Mouse (Mus musculus) G1E (cell line): ENCODE measurements around the gene Fxyd5. TPM values are rescaled to one million over a fixed set of nuclear protein-coding genes. Genes with fewer than 3 reads are reported as not detected.

Experiments
- ATAC-seq: 2 replicates; pipeline ENCODE4 v1.8.0; 2016; ENCODE audit warnings: mild to moderate bottlenecking; ENCODE audit not compliant: insufficient number of reproducible peaks, poor library complexity, low FRiP score, severe bottlenecking; ENCODE audit errors: extremely low read depth
- DNase-seq: peaks from one replicate; pipeline ENCODE4 v3.0.0; 2012; ENCODE audit warnings: low spot score
- H3K27me3 ChIP-seq: 2 replicates; pipeline ENCODE4 v1.6.1; 2012; ENCODE audit warnings: mild to moderate bottlenecking, low read length, inconsistent platforms; ENCODE audit not compliant: insufficient read depth
- H3K36me3 ChIP-seq: replicated peaks from 2 replicates; pipeline ENCODE3; 2012; ENCODE audit warnings: mild to moderate bottlenecking, inconsistent platforms
- H3K4me1 ChIP-seq: 2 replicates; pipeline ENCODE4 v1.6.1; 2012; ENCODE audit warnings: low read depth, low read length, inconsistent platforms, mixed read lengths; ENCODE audit not compliant: insufficient read depth
- H3K4me3 ChIP-seq: 2 replicates; pipeline ENCODE4 v1.5.1; 2012; ENCODE audit warnings: low read depth, mild to moderate bottlenecking, inconsistent platforms, low read length, moderate library complexity, mixed read lengths
- H3K9me3 ChIP-seq: replicated peaks from 2 replicates; pipeline ENCODE4 v1.6.1; 2012; ENCODE audit warnings: inconsistent platforms
- CTCF ChIP-seq: IDR thresholded peaks from 2 replicates; pipeline ENCODE4 v1.5.1; 2012; ENCODE audit warnings: low read depth, low read length, inconsistent platforms, mixed read lengths
- GATA1 ChIP-seq: IDR thresholded peaks from 2 replicates; pipeline ENCODE4 v1.6.1; 2012; ENCODE audit warnings: borderline replicate concordance, low read length, inconsistent platforms, mixed read lengths
- GATA2 ChIP-seq: IDR thresholded peaks from 2 replicates; pipeline ENCODE4 v1.6.1; 2012; ENCODE audit warnings: low read depth, low read length, inconsistent platforms, borderline replicate concordance
- POLR2AphosphoS5 ChIP-seq: IDR thresholded peaks from 2 replicates; pipeline ENCODE4 v1.6.1; 2012; ENCODE audit warnings: low read depth, low read length, inconsistent platforms; ENCODE audit not compliant: insufficient replicate concordance
- TAL1 ChIP-seq: conservative IDR thresholded peaks from 2 replicates; pipeline ENCODE4 v1.6.1; 2012; ENCODE audit warnings: low read depth, low read length, inconsistent platforms, mixed read lengths
- polyA plus RNA-seq: library from polyadenylated mRNA; stranded (reverse); fragments of >175 nt; gene quantifications from 2 replicates; pipeline ENCODE4 v1.2.3, GENCODE M21; 2012
- total RNA-seq, 2 experiments: library from RNA; stranded (forward) in 1 of 2; stranded (reverse) in 1 of 2; fragments of 200-1000 nt in 1 of 2; fragments of >200 nt in 1 of 2; fragmentation: Nextera tagmentation in 1 of 2; gene quantifications; 2 replicates each; pipeline ENCODE4 v1.2.3; 2014 to 2017

Fxyd5 gene
- total and polyA plus RNA-seq, 3 experiments: 0.75 to 3.3 (median 1.8) TPM

- Histone ChIP-seq H3K4me1 (no peaks in the 10 kb centered on the region), H3K27me3 (no peaks in the 10 kb centered on the region), H3K36me3 (no peaks in the 10 kb centered on the region), H3K4me3 (no peak within 1 kb of the TSS), H3K9me3 (peaks cover 12% of the 10 kb centered on the region)
- ATAC-seq (no peak), DNase-seq (no peak)
- TF ChIP-seq GATA2 (no peak), GATA1 (no peak), CTCF (no peak)
Observed at GRCm38 (mm10) chr7:31076492-31076891, 34.2 kb upstream of the Fxyd5 start, which contains the start of gene Fxyd3. Gene Fxyd3 (minus strand): TSS chr7:31076704.

DNA sequence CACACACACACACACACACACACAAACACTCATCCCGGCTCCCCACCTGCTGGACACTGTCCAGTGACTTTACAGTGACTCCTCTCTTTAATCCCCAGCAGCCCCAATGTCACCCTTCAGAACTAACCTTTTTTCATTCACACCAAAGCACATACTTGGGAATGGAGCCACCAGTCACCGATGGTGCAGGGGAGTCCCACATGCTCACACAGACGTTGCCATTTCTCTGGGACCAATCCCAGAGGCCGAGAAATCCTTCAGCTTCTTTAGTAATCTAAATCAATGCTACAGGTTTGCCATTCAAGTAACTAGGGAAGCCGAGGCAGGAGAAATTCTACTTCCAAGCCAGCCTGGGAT, 32.4 kb upstream of the Fxyd5 start:
- Histone ChIP-seq H3K27me3 (no peaks in the 10 kb centered on the region), H3K4me3 (no peak overlapping the region), H3K9me3 (peaks cover 15% of the 10 kb centered on the region), H3K4me1 (no peaks in the 10 kb centered on the region), H3K36me3 (no peaks in the 10 kb centered on the region)
- ATAC-seq (no peak), DNase-seq (no peak)
- TF ChIP-seq CTCF: no peak

DNA sequence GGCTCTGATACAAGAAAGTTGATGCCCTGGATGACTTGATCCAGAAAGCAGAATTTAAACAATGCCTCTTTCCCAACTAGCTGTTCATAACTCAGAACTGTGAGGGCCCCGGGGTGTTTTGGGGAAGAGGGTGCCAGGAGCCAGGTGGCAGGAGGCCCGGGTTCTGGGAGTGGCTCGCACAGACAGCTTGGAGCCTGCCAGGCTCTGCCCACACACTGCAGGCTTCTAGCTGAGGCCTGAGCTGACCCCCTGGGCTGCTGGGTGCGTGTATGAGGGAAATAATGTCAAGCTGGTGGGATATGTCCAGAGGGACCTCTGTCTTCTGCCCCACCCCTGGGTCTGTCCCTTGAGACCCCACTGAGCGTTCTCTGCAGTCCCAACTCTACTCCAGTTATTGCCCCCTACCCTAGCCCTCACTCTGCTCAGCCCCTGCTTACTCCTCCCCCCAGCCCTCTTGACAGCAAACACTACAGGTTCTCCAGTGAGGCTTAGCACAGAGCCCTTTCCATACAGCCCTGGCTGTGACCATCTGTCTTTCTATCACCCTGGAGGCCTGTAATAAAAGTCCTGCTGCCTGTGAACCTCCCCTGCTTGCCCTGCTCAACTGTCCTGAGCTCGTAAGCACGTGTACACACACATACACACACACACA, 31.9 kb upstream of the Fxyd5 start:
- TF ChIP-seq GATA2: no peak
- ATAC-seq: no peak
- no peak for DNase-seq
- no peak overlapping the region for H3K4me3 ChIP-seq
- no peaks in the 10 kb centered on the region for H3K27me3 ChIP-seq
- H3K36me3 ChIP-seq: no peaks in the 10 kb centered on the region
- H3K4me1 ChIP-seq: no peaks in the 10 kb centered on the region
- peaks cover 21% of the 10 kb centered on the region for H3K9me3 ChIP-seq

- no peak for ATAC-seq
- Histone ChIP-seq H3K9me3 (peaks cover 27% of the 10 kb centered on the region), H3K4me1 (no peaks in the 10 kb centered on the region), H3K36me3 (no peaks in the 10 kb centered on the region), H3K4me3 (no peak overlapping the region), H3K27me3 (no peaks in the 10 kb centered on the region)
- TF ChIP-seq CTCF: no peak
- TF ChIP-seq GATA2: no peak
- no peak for TF ChIP-seq POLR2AphosphoS5
- TF ChIP-seq GATA1: no peak
- TF ChIP-seq TAL1: no peak
- no peak for DNase-seq
Observed at GRCm38 (mm10) chr7:31073546-31073945, 31.3 kb upstream of the Fxyd5 start.

DNA sequence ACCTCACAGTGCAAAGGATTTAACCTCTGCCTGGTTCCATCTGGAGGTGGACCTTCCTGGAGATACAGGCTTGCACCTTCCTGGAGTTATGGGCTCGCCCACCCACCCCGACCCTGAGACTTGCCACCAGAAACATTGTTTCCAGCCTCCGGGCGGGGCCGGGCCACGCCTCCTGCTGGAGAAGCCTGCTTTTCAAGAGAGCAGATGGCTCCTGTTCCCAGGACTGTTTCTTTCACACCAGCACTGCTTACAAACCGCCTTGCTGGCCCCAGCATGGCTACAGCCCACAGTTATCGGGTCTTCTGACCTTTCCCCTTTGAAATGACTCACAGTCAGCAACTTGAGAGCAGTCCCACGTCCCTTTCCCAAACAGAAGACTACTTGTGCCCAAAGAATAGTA, 30.0 kb upstream of the Fxyd5 start:
- DNase-seq (no peak), ATAC-seq (no peak)
- TF ChIP-seq CTCF (no peak), POLR2AphosphoS5 (no peak), TAL1 (no peak), GATA2 (no peak)
- Histone ChIP-seq H3K9me3 (peaks cover 34% of the 10 kb centered on the region), H3K4me3 (no peak overlapping the region), H3K27me3 (no peaks in the 10 kb centered on the region), H3K36me3 (no peaks in the 10 kb centered on the region), H3K4me1 (no peaks in the 10 kb centered on the region)

GRCm38 (mm10) chr7:31070324-31070723, 28.0 kb upstream of the Fxyd5 start:
- H3K27me3 ChIP-seq: no peaks in the 10 kb centered on the region
- TF ChIP-seq POLR2AphosphoS5: no peak

GRCm38 (mm10) chr7:31069491-31069890, 27.2 kb upstream of the Fxyd5 start:
- TF ChIP-seq GATA1 (no peak), CTCF (no peak), POLR2AphosphoS5 (no peak), GATA2 (no peak), TAL1 (no peak)
- no peak for DNase-seq
- ATAC-seq: no peak

More at GRCm38 (mm10) chr7:31070324-31070723, 28.0 kb upstream of the Fxyd5 start:
- DNase-seq: no peak
- H3K4me1 ChIP-seq: no peaks in the 10 kb centered on the region
- no peak overlapping the region for H3K4me3 ChIP-seq
- no peak for ATAC-seq
- H3K36me3 ChIP-seq: no peaks in the 10 kb centered on the region
- peaks cover 34% of the 10 kb centered on the region for H3K9me3 ChIP-seq

More at GRCm38 (mm10) chr7:31069491-31069890, 27.2 kb upstream of the Fxyd5 start:
- H3K36me3 ChIP-seq: no peaks in the 10 kb centered on the region
- H3K27me3 ChIP-seq: no peaks in the 10 kb centered on the region
- H3K4me1 ChIP-seq: no peaks in the 10 kb centered on the region
- H3K4me3 ChIP-seq: no peak overlapping the region
- peaks cover 34% of the 10 kb centered on the region for H3K9me3 ChIP-seq
